Mouse (Mus musculus): ENCODE measurements around the gene Olr1. TPM values are rescaled to one million over a fixed set of nuclear protein-coding genes. Genes with fewer than 3 reads are reported as not detected.

The Olr1 gene
- polyA plus RNA-seq, 1 experiment from 2014 or later: not detected

DNA sequence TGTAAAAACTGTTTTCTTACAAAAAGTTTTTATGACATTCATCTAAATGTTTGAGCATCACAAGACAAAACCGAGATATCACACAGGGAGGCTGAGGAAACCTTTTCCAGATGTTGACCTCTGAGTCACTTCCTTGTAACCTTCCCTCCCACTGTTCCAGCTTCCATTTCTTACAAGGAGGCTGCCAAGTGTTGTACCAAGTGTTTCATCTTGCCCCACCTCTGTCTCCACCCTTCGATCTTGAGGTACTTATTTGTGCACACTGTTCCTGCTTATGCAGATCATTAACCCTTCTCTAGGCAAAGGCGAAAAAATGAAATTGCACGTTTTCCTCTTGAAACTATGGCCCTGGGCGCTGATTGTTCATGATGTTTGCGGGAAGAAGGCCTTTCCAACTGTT, 57.2 kb downstream of the Olr1 start:
- 45% methylated on average over 6 of the region's 6 CpGs for WGBS

GRCm38 (mm10) chr6:129438033-129438432, 68.9 kb downstream of the Olr1 start:
- H3K9ac ChIP-seq (replicated peaks): no peak overlapping the region
- H3K9me3 ChIP-seq: no peaks in the 10 kb centered on the region
- H3K27ac ChIP-seq: no peak overlapping the region
- H3K36me3 ChIP-seq: no peaks in the 10 kb centered on the region
- H3K27me3 ChIP-seq: no peaks in the 10 kb centered on the region
- H3K4me3 ChIP-seq (replicated peaks): no peak overlapping the region
- no peak overlapping the region for H3K4me2 ChIP-seq
- no peak for ATAC-seq (ENCODE audit: insufficient number of reproducible peaks, insufficient read depth, low FRiP score, low TSS enrichment, low read depth)
- 85% methylated on average over 2 of the region's 2 CpGs for WGBS
- H3K4me1 ChIP-seq (replicated peaks): no peaks in the 10 kb centered on the region

More for the DNA sequence above, 57.2 kb downstream of the Olr1 start:
- Histone ChIP-seq H3K36me3 (no peaks in the 10 kb centered on the region), H3K9me3 (no peaks in the 10 kb centered on the region), H3K4me1 (replicated peaks) (no peaks in the 10 kb centered on the region), H3K27ac (no peak overlapping the region), H3K4me2 (no peak overlapping the region), H3K9ac (replicated peaks) (no peak overlapping the region), H3K27me3 (no peaks in the 10 kb centered on the region), H3K4me3 (replicated peaks) (no peak overlapping the region)
- no peak for ATAC-seq (ENCODE audit: insufficient number of reproducible peaks, insufficient read depth, low FRiP score, low TSS enrichment, low read depth)

- H3K4me1 ChIP-seq (replicated peaks): no peaks in the 10 kb centered on the region
- 93% methylated on average over 3 of the region's 3 CpGs for WGBS
- no peak overlapping the region for H3K27ac ChIP-seq
- H3K9ac ChIP-seq (replicated peaks): no peak overlapping the region
- H3K27me3 ChIP-seq: no peaks in the 10 kb centered on the region
- H3K4me3 ChIP-seq (replicated peaks): no peak overlapping the region
- no peak for ATAC-seq (ENCODE audit: insufficient number of reproducible peaks, insufficient read depth, low FRiP score, low TSS enrichment, low read depth)
- no peaks in the 10 kb centered on the region for H3K9me3 ChIP-seq
- H3K4me2 ChIP-seq: no peak overlapping the region
- no peaks in the 10 kb centered on the region for H3K36me3 ChIP-seq
These were observed 70.9 kb downstream of the Olr1 start for GRCm38 (mm10) chr6:129436025-129436424.

Other genes starting within 250 kb of the Olr1 start
- gene Cd69, start 231.7 kb downstream of the Olr1 start, polyA plus RNA-seq (2016; fragmentation: Nextera tagmentation; extraction: Ambion mirVana): 0.10 TPM in 1 of 2 replicates, not detected in the other
- gene 4922502D21Rik, start 175.4 kb downstream of the Olr1 start, polyA plus RNA-seq (2016; fragmentation: Nextera tagmentation; extraction: Ambion mirVana): not detected in 2 replicates
- gene Clec12a, start 164.5 kb downstream of the Olr1 start, polyA plus RNA-seq (2016; fragmentation: Nextera tagmentation; extraction: Ambion mirVana): 0.36 and 0.38 TPM in 2 replicates
- not detected in 2 replicates for gene Clec12b, start 121.3 kb downstream of the Olr1 start, polyA plus RNA-seq (2016; fragmentation: Nextera tagmentation; extraction: Ambion mirVana)
- 3.7 and 4.5 TPM in 2 replicates for gene Clec1b, start 109.9 kb downstream of the Olr1 start, polyA plus RNA-seq (2016; fragmentation: Nextera tagmentation; extraction: Ambion mirVana)
- 0.10 TPM in 1 of 2 replicates, not detected in the other for gene Clec9a, start 98.3 kb downstream of the Olr1 start, polyA plus RNA-seq (2016; fragmentation: Nextera tagmentation; extraction: Ambion mirVana)
- gene Clec1a, start 55.2 kb downstream of the Olr1 start, polyA plus RNA-seq (2016; fragmentation: Nextera tagmentation; extraction: Ambion mirVana): 1.3 and 1.7 TPM in 2 replicates
- gene Tmem52b, start 5.4 kb upstream of the Olr1 start, polyA plus RNA-seq (2016; fragmentation: Nextera tagmentation; extraction: Ambion mirVana): not detected in 2 replicates
- 46.4 and 46.6 TPM in 2 replicates for gene Gabarapl1, start 26.0 kb upstream of the Olr1 start, polyA plus RNA-seq (2016; fragmentation: Nextera tagmentation; extraction: Ambion mirVana)
- not detected in 2 replicates for gene Klre1, start 70.7 kb upstream of the Olr1 start, polyA plus RNA-seq (2016; fragmentation: Nextera tagmentation; extraction: Ambion mirVana)
- not detected in 2 replicates for gene Klrd1, start 84.6 kb upstream of the Olr1 start, polyA plus RNA-seq (2016; fragmentation: Nextera tagmentation; extraction: Ambion mirVana)
- gene Klrk1, start 116.7 kb upstream of the Olr1 start, polyA plus RNA-seq (2016; fragmentation: Nextera tagmentation; extraction: Ambion mirVana): not detected in 2 replicates
- not detected in 2 replicates for gene Klrc3, start 136.2 kb upstream of the Olr1 start, polyA plus RNA-seq (2016; fragmentation: Nextera tagmentation; extraction: Ambion mirVana)
- gene Klrc2, start 153.5 kb upstream of the Olr1 start, polyA plus RNA-seq (2016; fragmentation: Nextera tagmentation; extraction: Ambion mirVana): not detected in 2 replicates
- not detected in 2 replicates for gene Klrc1, start 171.8 kb upstream of the Olr1 start, polyA plus RNA-seq (2016; fragmentation: Nextera tagmentation; extraction: Ambion mirVana)
- not detected in 2 replicates for gene Klri1, start 210.0 kb upstream of the Olr1 start, polyA plus RNA-seq (2016; fragmentation: Nextera tagmentation; extraction: Ambion mirVana)
- not detected in 2 replicates for gene Klri2, start 233.3 kb upstream of the Olr1 start, polyA plus RNA-seq (2016; fragmentation: Nextera tagmentation; extraction: Ambion mirVana)